Comparison of ENCODE assay signal across 32 mouse cellular contexts in genomic region chr7:119616531-119616930, GRCm38 (mm10). TPM values are rescaled to one million over a fixed set of nuclear protein-coding genes. Genes with fewer than 3 reads are reported as not detected.
DNase-seq lines count a peak whose midpoint lies in the region; ATAC-seq and TF ChIP-seq lines count a peak whose summit lies in the region.
"Had no signal": no experiment of that assay in that cellular context is flagged by ENCODE, and none has a peak within 500 bp of the region (broad histone marks: within the 10 kb centered on the region; RNA-seq: fewer than 3 reads in every experiment).

No protein-coding gene starts in this region.

- H3K36me3 ChIP-seq in kidney, adult 2 months (ENCODE audit: control insufficient read depth, insufficient read depth, low read length) = peaks cover 4% of the 10 kb centered on the region; the same call in 1 of the 2 replicates
- H3K36me3 ChIP-seq in kidney, embryonic 14.5 days (ENCODE audit: control insufficient read depth, insufficient read depth, low read length) = no peaks in the 10 kb centered on the region
- H3K36me3 ChIP-seq: embryonic facial prominence, embryonic 10.5 days; embryonic facial prominence, embryonic 15.5 days; forebrain, embryonic 12.5 days; heart, embryonic 13.5 days; hindbrain, embryonic 10.5 days; hindbrain, embryonic 15.5 days; limb, embryonic 12.5 days; liver, embryonic 12.5 days; neural tube, embryonic 12.5 days had no signal

- H3K4me2 ChIP-seq in kidney, embryonic 14.5 days (replicated peaks; ENCODE audit: low read depth, low read length) = no peak overlapping the region
- H3K4me2 ChIP-seq: embryonic facial prominence, embryonic 15.5 days; forebrain, embryonic 12.5 days; heart, embryonic 13.5 days; hindbrain, embryonic 15.5 days; limb, embryonic 12.5 days; liver, embryonic 12.5 days; midbrain, embryonic 11.5 days; neural tube, embryonic 12.5 days had no signal

- no peaks in the 10 kb centered on the region for H3K9me3 ChIP-seq in kidney, embryonic 14.5 days (ENCODE audit: control insufficient read depth, low read length)
- H3K9me3 ChIP-seq: embryonic facial prominence, embryonic 10.5 days; embryonic facial prominence, embryonic 15.5 days; forebrain, embryonic 12.5 days; heart, embryonic 13.5 days; hindbrain, embryonic 10.5 days; hindbrain, embryonic 15.5 days; limb, embryonic 12.5 days; liver, embryonic 12.5 days; neural tube, embryonic 12.5 days had no signal

- peaks cover 19% of the 10 kb centered on the region; the same call in 1 of the 2 replicates for H3K4me1 ChIP-seq in kidney, adult 2 months (ENCODE audit: control insufficient read depth, insufficient read depth, low read length)
- no peaks in the 10 kb centered on the region for H3K4me1 ChIP-seq in kidney, embryonic 14.5 days (ENCODE audit: control insufficient read depth, insufficient read depth, low read length)
- H3K4me1 ChIP-seq: embryonic facial prominence, embryonic 10.5 days; embryonic facial prominence, embryonic 15.5 days; forebrain, embryonic 12.5 days; heart, embryonic 13.5 days; hindbrain, embryonic 10.5 days; hindbrain, embryonic 15.5 days; limb, embryonic 12.5 days; liver, embryonic 12.5 days; neural tube, embryonic 12.5 days had no signal

- TF ChIP-seq CTCF in kidney, adult 2 months (conservative IDR thresholded peaks at IDR 0.05; ENCODE audit: insufficient read depth, insufficient read length, low read depth, low read length) = no peak

- DNase-seq in cerebellum, postnatal 14 days = peak; percentile 10 to 34
- DNase-seq in cerebellum, adult 8-10 months = no peak
- DNase-seq in kidney, adult 2 months = peak; percentile 75
- peak; percentile 4 for DNase-seq in brain, adult 2 months (ENCODE audit: low read depth, low spot score)
- DNase-seq in kidney, postnatal 14 days = peak; percentile 44
- no peak for DNase-seq in MN1 (ENCODE audit: low spot score)
- DNase-seq: adrenal gland, postnatal 14 days; forebrain, postnatal 0 days; heart, postnatal 14 days; liver, postnatal 0 days; lung, postnatal 36 days; right cerebral cortex, postnatal 4 days; thymus, adult 18-20 months; thymus, postnatal 25 days had no signal

- H3K27me3 ChIP-seq in kidney, adult 2 months (replicated peaks; ENCODE audit: control insufficient read depth, insufficient read depth, low read length) = no peaks in the 10 kb centered on the region
- H3K27me3 ChIP-seq in kidney, embryonic 14.5 days (ENCODE audit: control insufficient read depth, insufficient read depth, low read length) = no peaks in the 10 kb centered on the region
- H3K27me3 ChIP-seq: embryonic facial prominence, embryonic 15.5 days; forebrain, embryonic 12.5 days; heart, embryonic 13.5 days; hindbrain, embryonic 15.5 days; limb, embryonic 12.5 days; liver, embryonic 12.5 days; neural tube, embryonic 12.5 days had no signal

- no peak for TF ChIP-seq POLR2A in kidney, adult 2 months (IDR thresholded peaks at IDR 0.05; ENCODE audit: low read depth, low read length)

- WGBS in kidney, adult 2 months = 11% methylated on average over 1 of the region's 1 CpGs
- 46% methylated on average over 1 of the region's 1 CpGs for whole genome bisulfite sequencing in kidney, embryonic 14.5 days

- ATAC-seq in kidney, embryonic 14.5 days (ENCODE audit: low FRiP score, low TSS enrichment) = no peak
- ATAC-seq: forebrain, postnatal 0 days; inflammation-experienced regulatory T-cells, adult 6 months; liver, embryonic 12.5 days; liver, postnatal 0 days; midbrain, embryonic 16.5 days had no signal

- H3K9ac ChIP-seq in kidney, embryonic 14.5 days (ENCODE audit: low read depth, low read length) = no peak overlapping the region
- H3K9ac ChIP-seq: embryonic facial prominence, embryonic 15.5 days; forebrain, embryonic 12.5 days; forebrain, postnatal 0 days; heart, embryonic 13.5 days; hindbrain, embryonic 15.5 days; limb, embryonic 12.5 days; liver, embryonic 12.5 days; liver, postnatal 0 days; neural tube, embryonic 12.5 days had no signal

- H3K27ac ChIP-seq in kidney, adult 2 months (ENCODE audit: insufficient read depth, low read depth, low read length) = peak overlapping the region; percentile 93
- no peak overlapping the region for H3K27ac ChIP-seq in kidney, embryonic 14.5 days (ENCODE audit: low read depth, low read length)
- H3K27ac ChIP-seq: embryonic facial prominence, embryonic 10.5 days; embryonic facial prominence, embryonic 15.5 days; forebrain, embryonic 12.5 days; heart, embryonic 13.5 days; hindbrain, embryonic 10.5 days; hindbrain, embryonic 15.5 days; layer of hippocampus, adult 2 months; limb, embryonic 12.5 days; liver, embryonic 12.5 days; neural tube, embryonic 12.5 days; stomach, postnatal 0 days had no signal

- H3K4me3 ChIP-seq in kidney, adult 2 months (ENCODE audit: insufficient read depth, low read depth, low read length) = no peak overlapping the region
- H3K4me3 ChIP-seq in kidney, embryonic 14.5 days (ENCODE audit: low read length) = no peak overlapping the region
- H3K4me3 ChIP-seq: embryonic facial prominence, embryonic 10.5 days; embryonic facial prominence, embryonic 15.5 days; forebrain, embryonic 12.5 days; heart, embryonic 13.5 days; hindbrain, embryonic 10.5 days; hindbrain, embryonic 15.5 days; layer of hippocampus, adult 2 months; limb, embryonic 12.5 days; liver, embryonic 12.5 days; myocyte; neural tube, embryonic 12.5 days had no signal

RNA-seq across cellular contexts. Expression of gene Acsm1, which starts 9.7 kb away (rescaled TPM):
- polyA plus RNA-seq in kidney, adult 2 months (2012; rRNA removed) = 209 and 221 TPM in 2 replicates
- polyA plus RNA-seq in kidney, embryonic 14.5 days (2014; fragmentation: Nextera tagmentation; extraction: Ambion mirVana) = 0.14 and 0.35 TPM in 2 replicates
- polyA plus RNA-seq: cerebellum, adult 2 months; embryonic facial prominence, embryonic 10.5 days; forebrain, embryonic 12.5 days; forebrain, postnatal 0 days; hindbrain, embryonic 10.5 days; hindbrain, embryonic 15.5 days; inflammation-experienced regulatory T-cells, adult 6 months; limb, embryonic 12.5 days; midbrain, embryonic 11.5 days; midbrain, embryonic 16.5 days; myocyte; neural tube, embryonic 12.5 days; spleen, adult 2 months had no signal

Comparison
In these comparisons a context has a peak if more than half of its experiments do, and no peak if none do; other contexts are left out.
1. DNase-seq: peak in cerebellum, postnatal 14 days (2 of 2), kidney, adult 2 months (single experiment), brain, adult 2 months (single experiment) and kidney, postnatal 14 days (single experiment); none in cerebellum, adult 8-10 months (single experiment) and MN1 (single experiment).
2. RNA of gene Acsm1, which starts 9.7 kb away (polyA plus RNA-seq): 209 to 221 TPM in kidney, adult 2 months; 0.14 to 0.35 TPM in kidney, embryonic 14.5 days; every median in the first group is over 100 times any median in the second.